Mouse (Mus musculus): Measurements from ENCODE around the gene Cuedc1. TPM values are rescaled to one million over a fixed set of nuclear protein-coding genes. Genes with fewer than 3 reads are reported as not detected.

Cuedc1 gene
- polyA plus RNA-seq, 1 experiment from 2014 or later, result 31.1 TPM

DNA sequence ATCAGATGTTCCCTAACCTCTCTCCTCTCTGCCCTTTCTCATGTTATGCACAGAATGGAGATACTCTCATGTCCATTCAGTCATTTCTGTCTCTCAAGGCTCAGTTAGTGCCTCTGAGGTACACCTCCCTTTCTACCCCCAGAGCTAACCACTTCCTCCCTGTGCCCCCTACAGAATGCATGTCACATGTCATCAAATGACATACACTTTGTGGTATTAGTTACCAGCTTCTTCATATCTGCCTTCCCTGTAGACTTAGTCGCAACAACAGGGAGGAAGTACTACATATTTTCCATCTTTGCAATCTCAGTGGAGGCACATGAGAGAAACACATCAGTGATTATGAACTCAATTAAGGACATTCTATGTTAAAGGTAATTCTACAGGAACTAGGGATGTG is 5.9 kb upstream of the Cuedc1 start:
- H3K4me3 ChIP-seq (replicated peaks; ENCODE audit: low read depth, low read length), result no peak overlapping the region

DNA sequence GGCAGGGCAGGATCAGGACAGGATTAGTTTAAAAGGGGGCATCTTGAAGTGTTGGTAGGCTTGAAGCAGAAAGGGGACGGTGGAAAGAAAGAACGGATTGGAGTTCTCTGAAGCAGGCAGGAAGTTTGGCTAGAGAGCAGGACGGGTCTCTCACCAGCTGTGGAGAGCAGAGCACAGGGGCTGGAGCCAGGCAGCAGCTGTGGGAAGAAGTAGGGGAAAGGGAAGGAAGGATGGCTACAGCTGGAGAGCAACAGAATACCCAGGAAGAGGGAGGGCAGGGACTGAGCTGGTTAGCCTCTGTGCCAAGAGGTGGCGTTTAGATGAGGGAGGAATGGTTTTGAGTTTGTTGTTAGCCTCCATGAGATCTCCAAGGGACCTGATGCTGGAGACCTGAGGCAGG is 685 bp upstream of the Cuedc1 start:
- H3K27ac ChIP-seq (replicated peaks; ENCODE audit: low read depth, low read length), result no peak overlapping the region
- no peak for DNase-seq
- H3K27me3 ChIP-seq (ENCODE audit: control insufficient read depth, insufficient read depth, low read length), result peaks cover 4% of the 10 kb centered on the region; the same call in 1 of the 2 replicates
- no peak overlapping the region; the same call in 1 of the 2 replicates for H3K9ac ChIP-seq (replicated peaks; ENCODE audit: low read length)
- peaks cover 26% of the 10 kb centered on the region for H3K4me1 ChIP-seq (ENCODE audit: control insufficient read depth, insufficient read depth, low read length)
- H3K36me3 ChIP-seq (ENCODE audit: control insufficient read depth, insufficient read depth, low read length), result no peaks in the 10 kb centered on the region
- H3K4me2 ChIP-seq (ENCODE audit: low read length), result peak overlapping the region; percentile 79
- no peaks in the 10 kb centered on the region for H3K9me3 ChIP-seq (ENCODE audit: control insufficient read depth, low read length)
- ATAC-seq (ENCODE audit: low FRiP score, low TSS enrichment), result no peak
- WGBS, result 14% methylated on average over 4 of the region's 4 CpGs
- no peak overlapping the region for H3K4me3 ChIP-seq (replicated peaks; ENCODE audit: low read depth, low read length)

More for the DNA sequence above, 5.9 kb upstream of the Cuedc1 start:
- Histone ChIP-seq H3K4me2 (ENCODE audit: low read length) (no peak overlapping the region), H3K9me3 (ENCODE audit: control insufficient read depth, low read length) (no peaks in the 10 kb centered on the region), H3K4me1 (ENCODE audit: control insufficient read depth, insufficient read depth, low read length) (peaks cover 4% of the 10 kb centered on the region; the same call in 1 of the 2 replicates), H3K27ac (replicated peaks; ENCODE audit: low read depth, low read length) (no peak overlapping the region), H3K36me3 (ENCODE audit: control insufficient read depth, insufficient read depth, low read length) (no peaks in the 10 kb centered on the region), H3K27me3 (ENCODE audit: control insufficient read depth, insufficient read depth, low read length) (peaks cover 3% of the 10 kb centered on the region; the same call in 1 of the 2 replicates), H3K9ac (replicated peaks; ENCODE audit: low read length) (no peak overlapping the region)
- 98% methylated on average over 1 of the region's 1 CpGs for WGBS
- ATAC-seq (ENCODE audit: low FRiP score, low TSS enrichment), result no peak
- no peak for DNase-seq

DNA sequence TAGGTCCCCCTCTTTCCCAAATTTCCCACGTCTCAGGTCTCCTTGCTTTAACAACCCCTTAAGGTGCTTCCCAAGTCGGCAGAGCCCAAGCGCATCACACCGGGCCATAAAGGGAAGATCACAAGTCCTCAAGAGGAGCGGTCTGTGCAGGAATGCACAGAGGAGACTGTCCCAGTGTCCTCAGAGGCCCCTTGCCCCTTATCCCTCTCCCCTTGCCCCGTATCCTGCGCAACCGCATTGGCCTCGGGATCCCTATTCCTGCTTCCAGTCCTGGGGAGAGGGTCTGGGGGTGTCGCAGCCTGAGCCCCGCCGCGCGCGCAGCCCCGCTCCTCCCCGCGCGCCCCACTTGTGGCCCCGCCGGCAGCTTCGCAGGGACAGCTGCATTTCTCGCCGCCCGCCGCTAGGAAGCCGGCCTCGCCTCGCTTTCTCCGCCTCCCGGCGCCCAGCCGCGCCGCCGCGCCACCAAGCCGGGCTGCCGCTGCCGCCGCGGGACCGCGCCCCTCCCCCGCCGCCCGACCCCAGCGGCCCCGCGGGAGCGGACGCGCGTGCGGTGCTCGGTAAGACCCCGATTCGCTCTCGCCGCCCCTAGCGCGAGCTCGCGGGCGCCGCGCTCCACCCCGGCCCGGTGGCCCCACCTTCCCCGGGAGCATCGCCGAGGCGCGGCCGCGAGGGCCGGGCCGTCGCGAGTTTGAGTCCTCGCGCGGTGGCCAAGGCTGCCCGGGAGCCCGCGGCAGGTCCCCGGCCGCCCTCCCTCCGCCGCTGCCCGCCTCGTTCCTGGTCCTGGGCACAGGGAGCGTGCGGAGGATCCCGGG is 1.1 kb downstream of the Cuedc1 start:
- ATAC-seq (ENCODE audit: low FRiP score, low TSS enrichment) (peak; percentile 80), DNase-seq (peak; percentile 89)
- peak overlapping the region; percentile 97 for H3K9ac ChIP-seq (replicated peaks; ENCODE audit: low read length)
- WGBS, result 1% methylated on average over 95 of the region's 95 CpGs
- peaks cover 26% of the 10 kb centered on the region for H3K4me1 ChIP-seq (ENCODE audit: control insufficient read depth, insufficient read depth, low read length)
- H3K9me3 ChIP-seq (ENCODE audit: control insufficient read depth, low read length), result no peaks in the 10 kb centered on the region
- peak overlapping the region; percentile 86 for H3K27ac ChIP-seq (replicated peaks; ENCODE audit: low read depth, low read length)
- no peaks in the 10 kb centered on the region for H3K36me3 ChIP-seq (ENCODE audit: control insufficient read depth, insufficient read depth, low read length)
- peak overlapping the region; percentile 84 for H3K4me3 ChIP-seq (replicated peaks; ENCODE audit: low read depth, low read length)
- H3K4me2 ChIP-seq (ENCODE audit: low read length), result peak overlapping the region; percentile 79
- peaks cover 4% of the 10 kb centered on the region; the same call in 1 of the 2 replicates for H3K27me3 ChIP-seq (ENCODE audit: control insufficient read depth, insufficient read depth, low read length)

DNA sequence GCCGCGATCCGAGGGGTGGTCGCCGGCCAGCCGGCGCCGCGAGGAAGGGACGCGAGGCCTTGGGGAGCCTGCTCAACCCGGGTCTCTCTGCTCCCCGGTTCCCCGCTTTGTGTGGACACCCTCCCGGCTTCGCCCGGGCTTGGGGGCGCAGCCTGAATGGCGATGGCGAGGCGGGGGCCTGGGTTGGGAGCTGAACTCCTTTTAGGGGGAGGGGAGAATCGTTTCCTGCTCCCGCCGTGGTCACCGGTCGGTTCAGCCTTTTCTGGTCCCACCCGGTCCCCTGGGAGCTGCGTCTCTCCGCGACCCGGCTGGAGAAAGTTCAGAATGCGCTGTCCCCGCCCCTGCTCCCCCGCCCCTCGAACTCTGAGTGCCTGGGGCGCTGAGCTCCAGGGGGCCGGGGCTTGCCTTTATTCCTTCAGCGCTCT is 1.8 kb downstream of the Cuedc1 start:
- Histone ChIP-seq H3K9me3 (ENCODE audit: control insufficient read depth, low read length) (no peaks in the 10 kb centered on the region), H3K4me1 (ENCODE audit: control insufficient read depth, insufficient read depth, low read length) (peaks cover 26% of the 10 kb centered on the region), H3K4me2 (ENCODE audit: low read length) (peak overlapping the region; percentile 79), H3K9ac (replicated peaks; ENCODE audit: low read length) (peak overlapping the region; percentile 97), H3K27ac (replicated peaks; ENCODE audit: low read depth, low read length) (peak overlapping the region; percentile 86), H3K27me3 (ENCODE audit: control insufficient read depth, insufficient read depth, low read length) (peaks cover 4% of the 10 kb centered on the region; the same call in 1 of the 2 replicates), H3K4me3 (replicated peaks; ENCODE audit: low read depth, low read length) (peak overlapping the region; percentile 84), H3K36me3 (ENCODE audit: control insufficient read depth, insufficient read depth, low read length) (no peaks in the 10 kb centered on the region)
- WGBS, result under 1% methylated on average over 38 of the region's 38 CpGs
- ATAC-seq (ENCODE audit: low FRiP score, low TSS enrichment), result peak; percentile 43; the same call in 1 of the 2 replicates
- DNase-seq, result peak; percentile 81

DNA sequence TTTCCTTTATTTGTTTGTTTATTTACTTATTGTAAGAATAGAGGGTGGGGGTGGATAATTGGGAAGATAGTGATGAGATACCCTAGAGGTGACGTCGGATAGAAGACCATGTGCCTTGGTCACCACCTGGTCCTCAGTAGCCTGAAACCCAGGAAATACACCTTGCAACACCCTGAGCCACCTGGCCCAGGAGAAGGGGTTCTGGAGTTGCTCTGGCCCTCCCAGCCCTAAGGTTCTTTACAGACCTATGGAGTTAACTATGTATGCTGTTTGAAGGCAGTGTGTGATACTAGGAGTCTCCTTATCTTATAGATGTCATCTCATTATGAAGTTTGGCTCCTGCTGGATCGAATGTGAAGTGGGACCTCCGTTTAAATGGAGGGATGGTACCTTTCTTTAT is 2.3 kb downstream of the Cuedc1 start:
- peaks cover 4% of the 10 kb centered on the region; the same call in 1 of the 2 replicates for H3K27me3 ChIP-seq (ENCODE audit: control insufficient read depth, insufficient read depth, low read length)
- ATAC-seq (ENCODE audit: low FRiP score, low TSS enrichment), result no peak
- no peaks in the 10 kb centered on the region for H3K36me3 ChIP-seq (ENCODE audit: control insufficient read depth, insufficient read depth, low read length)
- peak overlapping the region; percentile 84 for H3K4me3 ChIP-seq (replicated peaks; ENCODE audit: low read depth, low read length)
- H3K27ac ChIP-seq (replicated peaks; ENCODE audit: low read depth, low read length), result no peak overlapping the region
- H3K9me3 ChIP-seq (ENCODE audit: control insufficient read depth, low read length), result no peaks in the 10 kb centered on the region
- DNase-seq, result no peak
- H3K9ac ChIP-seq (replicated peaks; ENCODE audit: low read length), result peak overlapping the region; percentile 97; the same call in 1 of the 2 replicates
- H3K4me2 ChIP-seq (ENCODE audit: low read length), result peak overlapping the region; percentile 79
- peaks cover 26% of the 10 kb centered on the region for H3K4me1 ChIP-seq (ENCODE audit: control insufficient read depth, insufficient read depth, low read length)
- WGBS, result 34% methylated on average over 4 of the region's 4 CpGs

DNA sequence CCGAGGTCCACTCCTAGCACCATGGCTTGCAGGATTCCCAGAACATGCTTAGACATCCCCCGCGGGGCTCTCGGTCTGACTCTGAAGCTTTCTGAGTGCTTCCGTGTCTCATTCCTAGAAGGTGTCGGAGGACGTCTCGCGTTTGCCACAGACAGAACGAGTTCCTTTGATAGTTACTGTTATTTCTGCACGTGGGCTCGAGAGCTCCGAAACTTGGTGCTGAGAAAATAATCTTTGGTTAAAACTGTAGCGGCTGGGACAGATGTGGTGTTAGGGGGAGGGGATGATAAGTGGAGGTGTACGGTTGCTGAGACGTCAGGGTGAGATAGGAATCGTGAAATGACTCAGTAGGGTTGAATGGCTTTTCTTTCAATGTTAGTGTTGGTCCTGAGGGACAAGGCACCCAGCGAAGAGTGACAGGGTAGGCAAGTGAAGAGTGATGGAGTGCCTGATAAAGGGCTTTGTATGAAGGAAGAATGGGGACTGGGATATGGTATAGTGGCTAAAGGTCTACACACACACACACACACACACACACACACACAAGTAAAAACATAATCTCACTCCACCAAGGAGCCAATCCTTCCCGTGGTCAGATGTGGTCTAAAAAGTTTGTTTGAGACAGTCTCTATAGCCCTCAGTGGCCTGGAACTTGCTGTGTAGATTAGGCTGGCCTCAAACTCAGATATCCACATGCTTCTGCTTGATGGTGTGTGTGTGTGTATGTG is 5.5 kb downstream of the Cuedc1 start:
- no peak overlapping the region for H3K4me2 ChIP-seq (ENCODE audit: low read length)
- H3K9ac ChIP-seq (replicated peaks; ENCODE audit: low read length), result no peak overlapping the region
- no peak overlapping the region for H3K27ac ChIP-seq (replicated peaks; ENCODE audit: low read depth, low read length)
- H3K36me3 ChIP-seq (ENCODE audit: control insufficient read depth, insufficient read depth, low read length), result no peaks in the 10 kb centered on the region
- DNase-seq (no peak), ATAC-seq (ENCODE audit: low FRiP score, low TSS enrichment) (no peak)
- H3K4me1 ChIP-seq (ENCODE audit: control insufficient read depth, insufficient read depth, low read length), result peaks cover 31% of the 10 kb centered on the region
- H3K27me3 ChIP-seq (ENCODE audit: control insufficient read depth, insufficient read depth, low read length), result no peaks in the 10 kb centered on the region
- WGBS, result 93% methylated on average over 19 of the region's 19 CpGs
- H3K4me3 ChIP-seq (replicated peaks; ENCODE audit: low read depth, low read length), result no peak overlapping the region
- no peaks in the 10 kb centered on the region for H3K9me3 ChIP-seq (ENCODE audit: control insufficient read depth, low read length)

DNA sequence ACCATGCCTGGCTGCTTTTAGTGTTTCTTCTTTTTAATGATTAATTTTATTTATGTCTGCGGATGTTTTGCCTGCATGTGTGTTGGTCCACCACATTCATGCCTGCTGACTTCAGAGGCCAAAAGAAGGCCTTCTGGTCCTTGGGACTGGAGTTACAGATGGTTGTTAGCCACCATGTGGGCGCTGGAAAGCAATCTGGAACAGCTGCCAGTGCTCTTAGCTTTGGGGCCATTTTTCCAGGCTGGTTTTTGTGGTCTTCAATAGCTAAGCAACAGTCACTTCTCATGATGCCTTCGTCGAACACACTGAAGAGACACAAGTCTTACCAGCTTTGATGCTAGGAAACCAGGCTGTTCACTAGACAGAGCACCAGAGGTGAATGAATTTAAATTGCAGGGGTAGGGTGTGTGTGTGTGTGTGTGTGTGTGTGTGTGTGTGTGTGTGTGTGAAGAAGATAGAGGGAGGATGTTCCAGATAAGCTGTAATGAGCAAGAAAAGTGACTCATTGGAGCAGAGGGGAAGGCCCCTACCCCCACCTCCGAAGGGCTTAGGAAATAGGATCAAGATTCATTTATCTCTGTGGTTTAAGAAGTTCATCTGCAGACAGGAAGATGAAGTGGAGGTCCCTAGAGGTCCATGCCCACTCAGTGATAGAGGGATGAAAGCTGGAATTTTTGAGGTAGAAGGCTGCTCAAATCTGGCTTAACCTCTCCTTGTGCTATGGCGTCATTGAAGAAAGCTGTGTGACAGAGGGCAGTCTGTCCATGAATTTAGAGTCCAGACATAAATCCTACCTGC is 7.8 kb downstream of the Cuedc1 start:
- ATAC-seq (ENCODE audit: low FRiP score, low TSS enrichment), result no peak

DNA sequence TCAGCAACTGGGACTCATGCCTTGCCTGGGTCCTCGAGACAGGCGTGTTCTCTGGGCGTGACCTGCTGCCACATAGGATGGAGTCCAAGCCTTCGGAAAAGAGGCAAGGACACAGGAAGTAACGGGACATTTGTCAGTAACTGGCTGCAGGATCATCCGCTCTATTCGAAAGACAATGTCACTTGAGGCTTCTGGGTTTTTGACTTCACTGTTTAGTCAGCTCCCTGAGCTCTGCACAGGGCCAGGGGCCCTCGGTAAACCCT is 8.4 kb downstream of the Cuedc1 start:
- Histone ChIP-seq H3K4me3 (replicated peaks; ENCODE audit: low read depth, low read length) (no peak overlapping the region), H3K9me3 (ENCODE audit: control insufficient read depth, low read length) (no peaks in the 10 kb centered on the region), H3K9ac (replicated peaks; ENCODE audit: low read length) (no peak overlapping the region), H3K27me3 (ENCODE audit: control insufficient read depth, insufficient read depth, low read length) (no peaks in the 10 kb centered on the region), H3K27ac (replicated peaks; ENCODE audit: low read depth, low read length) (no peak overlapping the region), H3K4me1 (ENCODE audit: control insufficient read depth, insufficient read depth, low read length) (peaks cover 13% of the 10 kb centered on the region; the same call in 1 of the 2 replicates), H3K4me2 (ENCODE audit: low read length) (no peak overlapping the region), H3K36me3 (ENCODE audit: control insufficient read depth, insufficient read depth, low read length) (no peaks in the 10 kb centered on the region)
- ATAC-seq (ENCODE audit: low FRiP score, low TSS enrichment), result no peak
- no peak for DNase-seq
- 80% methylated on average over 8 of the region's 8 CpGs for WGBS

More for the DNA sequence above, 7.8 kb downstream of the Cuedc1 start:
- peaks cover 19% of the 10 kb centered on the region for H3K4me1 ChIP-seq (ENCODE audit: control insufficient read depth, insufficient read depth, low read length)
- H3K4me3 ChIP-seq (replicated peaks; ENCODE audit: low read depth, low read length), result no peak overlapping the region
- no peak overlapping the region for H3K4me2 ChIP-seq (ENCODE audit: low read length)
- no peak for DNase-seq
- no peaks in the 10 kb centered on the region for H3K27me3 ChIP-seq (ENCODE audit: control insufficient read depth, insufficient read depth, low read length)
- H3K9ac ChIP-seq (replicated peaks; ENCODE audit: low read length), result no peak overlapping the region
- no peaks in the 10 kb centered on the region for H3K36me3 ChIP-seq (ENCODE audit: control insufficient read depth, insufficient read depth, low read length)
- 83% methylated on average over 6 of the region's 6 CpGs for WGBS
- H3K27ac ChIP-seq (replicated peaks; ENCODE audit: low read depth, low read length), result no peak overlapping the region
- H3K9me3 ChIP-seq (ENCODE audit: control insufficient read depth, low read length), result no peaks in the 10 kb centered on the region
